Mouse (Mus musculus) midbrain, embryonic 11.5 days (tissue): Measurements from ENCODE around the gene Celsr1. TPM values are rescaled to one million over a fixed set of nuclear protein-coding genes. Genes with fewer than 3 reads are reported as not detected.

Experiments
- ATAC-seq: fragments of 200-750 bp; cut with Nextera tagmentation; 2 replicates; pipeline ENCODE4 v1.8.0; 2017; ENCODE audit warnings: moderate TSS enrichment, moderate library complexity; ENCODE audit not compliant: low FRiP score
- DNase-seq: peaks from one replicate; pipeline ENCODE4 v3.0.0; 2015; ENCODE audit warnings: low spot score; ENCODE audit errors: missing footprints
- H3K27ac ChIP-seq: fragments of 300-500 bp; sonication (generic); 2 replicates; pipeline ENCODE4 v1.5.1; 2014; ENCODE audit warnings: low read depth, low read length
- H3K27me3 ChIP-seq: fragments of 300-500 bp; sonication (generic); 2 replicates; pipeline ENCODE4 v1.6.1; 2014; ENCODE audit warnings: mild to moderate bottlenecking, low read length, moderate library complexity, mixed read lengths; ENCODE audit not compliant: control insufficient read depth, insufficient read depth
- H3K36me3 ChIP-seq: fragments of 300-500 bp; sonication (generic); 2 replicates; pipeline ENCODE4 v1.6.1; 2014; ENCODE audit warnings: mild to moderate bottlenecking, low read length, moderate library complexity, mixed read lengths; ENCODE audit not compliant: control insufficient read depth, insufficient read depth
- H3K4me1 ChIP-seq: fragments of 300-500 bp; sonication (generic); 2 replicates; pipeline ENCODE4 v1.6.1; 2014; ENCODE audit warnings: low read length; ENCODE audit not compliant: control insufficient read depth, insufficient read depth
- H3K4me2 ChIP-seq: fragments of 300-500 bp; sonication (generic); 2 replicates; pipeline ENCODE4 v1.6.1; 2014; ENCODE audit warnings: mild to moderate bottlenecking, moderate library complexity
- H3K4me3 ChIP-seq: fragments of 300-500 bp; sonication (generic); 2 replicates; pipeline ENCODE4 v1.5.1; 2014; ENCODE audit warnings: low read depth, low read length
- H3K9ac ChIP-seq: fragments of 300-500 bp; sonication (generic); 2 replicates; pipeline ENCODE4 v1.6.1; 2014; ENCODE audit warnings: low read length
- H3K9me3 ChIP-seq: fragments of 300-500 bp; sonication (generic); 2 replicates; pipeline ENCODE4 v1.6.1; 2016; ENCODE audit warnings: low read length; ENCODE audit not compliant: control insufficient read depth
- WGBS: fragments of 180-500 bp; shearing (Covaris S2); extraction: QIAGEN DNeasy Blood & Tissue Kit; methylation state at CpG from one replicate; pipeline ENCODE4 v1.1.7; 2014; 5-methylcytosine and 5-hydroxymethylcytosine counted together
- polyA plus RNA-seq: library from polyadenylated mRNA; unstranded; fragments of >200 nt; fragmentation: Nextera tagmentation; extraction: Ambion mirVana; gene quantifications from 2 replicates; pipeline ENCODE4 v1.2.1, GENCODE M21; 2014

The Celsr1 gene
- polyA plus RNA-seq, 1 experiment from 2014 or later = 4.9 TPM

DNA sequence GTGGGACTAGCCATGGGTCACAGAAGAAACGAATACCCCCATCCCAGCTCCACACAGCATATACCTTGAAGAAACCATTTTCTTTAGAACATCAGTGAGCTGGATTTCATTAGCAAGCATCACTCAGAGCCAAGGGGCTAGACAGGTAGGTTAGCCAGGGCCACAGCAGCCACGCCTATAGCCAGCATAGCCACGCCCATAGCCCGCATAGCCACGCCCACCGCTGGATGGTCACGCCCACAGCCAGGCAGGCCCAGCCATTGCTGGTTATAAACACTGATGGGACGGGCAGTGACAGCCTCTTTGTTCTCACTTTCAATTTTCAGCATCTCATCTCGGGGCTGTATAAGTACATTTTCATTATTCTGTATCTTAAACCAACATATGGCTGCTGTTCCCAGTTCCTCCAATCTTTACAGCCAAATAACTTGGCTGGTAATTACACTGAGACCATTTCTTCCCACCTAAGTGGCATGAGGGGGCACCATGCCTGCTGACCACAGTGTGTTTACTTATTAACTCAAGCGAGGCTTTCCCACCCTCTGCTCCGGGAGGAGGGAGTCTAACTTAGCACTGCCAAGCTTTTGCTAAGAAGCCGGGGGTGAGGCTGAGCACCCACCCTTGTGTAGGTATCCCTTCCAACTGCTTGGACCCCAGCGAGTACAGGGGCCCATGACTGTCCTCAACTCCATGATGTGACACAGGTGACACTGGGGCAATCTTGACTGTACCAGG, 37.4 kb downstream of the Celsr1 start:
- Histone ChIP-seq H3K27ac (no peak overlapping the region), H3K36me3 (no peaks in the 10 kb centered on the region), H3K27me3 (no peaks in the 10 kb centered on the region), H3K4me1 (peaks cover 34% of the 10 kb centered on the region), H3K4me3 (no peak overlapping the region), H3K9ac (no peak overlapping the region), H3K4me2 (no peak overlapping the region), H3K9me3 (no peaks in the 10 kb centered on the region)
- no peak for DNase-seq
- 46% methylated on average over 13 of the region's 13 CpGs for WGBS
- ATAC-seq = no peak

DNA sequence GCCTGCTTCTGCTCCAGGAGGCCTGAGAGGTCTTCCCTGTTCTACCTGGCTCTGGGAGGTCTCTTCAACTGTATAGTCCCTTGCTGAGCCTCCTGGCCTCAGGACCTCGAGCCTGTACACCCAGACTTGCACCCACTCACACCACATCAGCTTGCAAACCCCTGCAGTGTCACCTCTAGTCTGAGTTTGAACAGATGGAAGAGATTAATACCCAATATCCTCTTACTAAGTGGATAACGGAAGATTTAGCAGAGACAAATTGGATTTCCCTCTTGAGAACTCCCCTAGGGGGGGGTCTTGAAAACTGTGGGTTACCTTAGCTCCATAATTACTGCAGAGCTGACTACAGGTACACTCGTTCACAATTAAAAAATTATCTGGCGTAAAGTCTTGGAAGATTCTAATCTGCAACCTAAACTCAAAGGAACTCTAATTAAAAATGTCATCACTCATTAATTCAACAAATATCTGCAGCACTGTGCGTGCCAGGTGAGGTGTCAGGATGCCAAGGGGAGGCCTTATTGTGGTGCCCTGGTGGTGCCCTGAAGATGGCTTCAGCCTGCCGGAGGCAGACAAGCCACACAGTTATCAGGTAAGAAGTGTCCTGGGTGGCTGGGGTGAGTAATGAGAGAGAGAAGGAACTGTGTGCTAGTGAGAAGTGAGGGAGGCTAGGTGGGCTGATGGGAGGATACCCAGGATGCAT, 38.5 kb downstream of the Celsr1 start:
- Histone ChIP-seq H3K4me3 (no peak overlapping the region), H3K4me2 (no peak overlapping the region), H3K9me3 (no peaks in the 10 kb centered on the region), H3K9ac (no peak overlapping the region), H3K36me3 (no peaks in the 10 kb centered on the region), H3K27me3 (no peaks in the 10 kb centered on the region), H3K27ac (peak overlapping the region; percentile 74; the same call in 1 of the 2 replicates), H3K4me1 (peaks cover 23% of the 10 kb centered on the region)
- DNase-seq (no peak), ATAC-seq (no peak)
- WGBS = 73% methylated on average over 6 of the region's 6 CpGs

- DNase-seq (peak; percentile 91), ATAC-seq (peak; percentile 57)
- Histone ChIP-seq H3K9me3 (no peaks in the 10 kb centered on the region), H3K27me3 (no peaks in the 10 kb centered on the region), H3K9ac (peak overlapping the region; percentile 30; the same call in 1 of the 2 replicates), H3K4me1 (peaks cover 23% of the 10 kb centered on the region), H3K4me3 (no peak overlapping the region), H3K36me3 (no peaks in the 10 kb centered on the region), H3K27ac (peak overlapping the region; percentile 74), H3K4me2 (0 out of 2 replicates have a peak overlapping the region, but pooled peaks have one; percentile 6)
- 28% methylated on average over 14 of the region's 14 CpGs for WGBS
Measured at GRCm38 (mm10) chr15:85993931-85994583, 39.5 kb downstream of the Celsr1 start.

DNA sequence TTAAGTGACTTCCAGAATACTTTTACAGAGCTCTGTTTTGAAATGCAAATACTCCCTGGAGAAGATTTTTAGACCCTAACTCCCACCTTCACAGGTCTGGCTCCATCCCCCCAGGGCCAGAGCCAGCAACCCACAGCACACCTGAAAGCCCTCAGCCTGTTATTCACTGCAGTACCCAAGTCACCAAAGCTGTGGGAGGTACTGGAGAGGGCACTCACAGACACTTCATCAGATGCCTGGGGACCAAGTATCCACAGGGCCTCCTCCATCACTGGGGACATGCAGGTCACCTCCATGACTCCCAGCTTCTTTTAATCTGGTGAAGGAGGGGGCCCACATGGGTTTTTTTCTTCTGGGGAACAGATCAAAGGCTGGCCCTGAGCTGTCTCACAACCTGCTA, 40.2 kb downstream of the Celsr1 start:
- H3K9me3 ChIP-seq = no peaks in the 10 kb centered on the region
- H3K4me1 ChIP-seq = peaks cover 23% of the 10 kb centered on the region
- DNase-seq (no peak), ATAC-seq (no peak)
- H3K9ac ChIP-seq = no peak overlapping the region
- no peak overlapping the region for H3K4me2 ChIP-seq
- H3K4me3 ChIP-seq = no peak overlapping the region
- H3K27ac ChIP-seq = peak overlapping the region; percentile 74; the same call in 1 of the 2 replicates
- no peaks in the 10 kb centered on the region for H3K27me3 ChIP-seq
- no peaks in the 10 kb centered on the region for H3K36me3 ChIP-seq

DNA sequence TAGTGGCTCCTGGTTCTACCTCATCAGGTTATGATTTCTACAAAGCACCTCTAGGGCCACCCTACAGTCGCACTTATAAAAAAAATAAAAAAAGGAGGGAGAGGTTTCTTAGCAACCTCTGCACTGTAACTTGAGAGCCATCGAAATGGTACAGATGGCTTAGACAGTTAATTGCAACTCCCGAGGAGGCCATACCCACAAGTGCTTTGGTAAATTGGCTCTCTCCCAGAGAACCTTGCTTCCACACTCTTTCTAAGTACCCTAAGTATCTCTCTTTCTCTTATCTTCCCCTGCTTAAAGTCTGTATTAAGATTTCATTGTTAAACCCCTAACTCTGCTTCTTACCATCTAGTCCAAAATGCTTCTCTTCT, 41.5 kb downstream of the Celsr1 start:
- no peaks in the 10 kb centered on the region for H3K27me3 ChIP-seq
- H3K27ac ChIP-seq = no peak overlapping the region; the same call in 1 of the 2 replicates
- H3K4me1 ChIP-seq = peaks cover 23% of the 10 kb centered on the region
- H3K9ac ChIP-seq = no peak overlapping the region
- DNase-seq (no peak), ATAC-seq (no peak)
- H3K4me3 ChIP-seq = no peak overlapping the region
- 51% methylated on average over 3 of the region's 3 CpGs for WGBS
- no peak overlapping the region for H3K4me2 ChIP-seq
- no peaks in the 10 kb centered on the region for H3K36me3 ChIP-seq
- no peaks in the 10 kb centered on the region for H3K9me3 ChIP-seq

DNA sequence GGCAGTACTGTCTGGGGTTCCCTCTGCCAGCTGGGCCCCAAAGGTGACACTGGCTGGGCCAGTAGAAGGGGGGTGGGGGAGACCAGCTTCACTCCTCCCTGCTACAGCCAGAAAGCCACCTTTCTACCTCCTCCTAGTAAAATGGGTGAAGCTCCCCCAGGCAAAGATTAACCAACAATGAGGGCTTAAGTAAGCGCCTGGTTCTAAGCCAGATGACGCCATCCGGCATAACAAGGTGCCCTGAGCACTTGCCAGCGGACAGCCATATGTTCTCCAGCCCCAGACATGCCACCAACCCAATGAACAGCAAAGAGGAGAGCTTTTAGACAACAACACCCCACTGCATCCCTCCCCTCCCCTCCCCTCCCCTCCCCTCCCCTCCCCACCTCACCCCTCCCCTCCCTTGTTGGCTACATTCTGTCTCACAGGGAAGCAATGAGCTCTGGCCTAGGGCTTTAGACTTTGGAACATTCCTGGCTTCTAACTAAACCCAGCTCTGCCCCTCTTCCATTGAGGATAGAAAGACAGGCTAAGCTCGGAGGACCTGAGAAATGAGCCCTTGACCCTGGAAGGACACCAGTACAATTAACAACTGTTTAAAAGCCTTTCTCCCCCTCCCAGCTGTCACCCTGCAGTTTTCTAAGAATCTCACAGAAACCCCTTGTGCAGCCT, 42.0 kb downstream of the Celsr1 start:
- DNase-seq (no peak), ATAC-seq (no peak)
- Histone ChIP-seq H3K27ac (no peak overlapping the region), H3K9ac (no peak overlapping the region), H3K9me3 (no peaks in the 10 kb centered on the region), H3K36me3 (no peaks in the 10 kb centered on the region), H3K4me1 (peaks cover 23% of the 10 kb centered on the region), H3K4me2 (no peak overlapping the region), H3K4me3 (no peak overlapping the region), H3K27me3 (no peaks in the 10 kb centered on the region)
- WGBS = 59% methylated on average over 5 of the region's 5 CpGs

DNA sequence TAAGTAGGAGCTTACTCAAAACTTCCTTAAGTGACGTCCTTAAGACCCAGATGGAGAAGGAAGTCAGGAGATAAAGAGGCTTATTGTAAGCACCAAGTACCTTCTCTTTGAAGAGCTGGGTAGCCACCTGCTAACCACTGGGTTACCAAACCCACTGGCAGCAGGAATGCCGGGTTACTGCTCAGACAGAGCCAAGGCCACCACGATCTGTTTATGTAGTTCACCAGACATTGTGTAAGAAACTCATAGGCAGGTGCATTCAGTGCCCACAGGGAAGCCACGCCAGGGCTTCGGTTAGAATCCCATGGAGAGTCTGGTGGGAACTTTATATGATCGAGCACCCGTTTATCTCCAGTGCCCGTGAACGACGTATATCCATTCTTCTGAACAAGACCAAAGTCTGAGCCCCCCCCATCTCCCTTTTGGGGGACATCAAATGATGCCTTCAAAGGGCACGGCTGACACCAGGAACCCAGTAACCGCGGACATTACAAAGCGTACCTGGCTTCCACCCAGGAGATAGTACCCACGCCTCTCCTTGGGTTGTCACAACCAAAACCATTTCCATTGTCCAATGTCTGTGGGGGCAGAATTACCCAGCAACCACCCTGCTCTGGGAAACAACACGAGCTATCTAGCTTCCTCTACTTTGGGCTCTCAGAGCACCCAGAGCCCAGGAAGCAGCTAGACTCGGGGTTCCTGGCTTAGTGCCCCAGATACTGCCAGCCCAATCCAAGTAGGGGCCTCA, 42.7 kb downstream of the Celsr1 start:
- WGBS = 91% methylated on average over 17 of the region's 17 CpGs
- Histone ChIP-seq H3K4me3 (no peak overlapping the region), H3K4me2 (no peak overlapping the region), H3K27ac (no peak overlapping the region), H3K36me3 (no peaks in the 10 kb centered on the region), H3K4me1 (peaks cover 23% of the 10 kb centered on the region), H3K27me3 (no peaks in the 10 kb centered on the region), H3K9me3 (no peaks in the 10 kb centered on the region), H3K9ac (no peak overlapping the region)
- no peak for DNase-seq
- ATAC-seq = no peak

DNA sequence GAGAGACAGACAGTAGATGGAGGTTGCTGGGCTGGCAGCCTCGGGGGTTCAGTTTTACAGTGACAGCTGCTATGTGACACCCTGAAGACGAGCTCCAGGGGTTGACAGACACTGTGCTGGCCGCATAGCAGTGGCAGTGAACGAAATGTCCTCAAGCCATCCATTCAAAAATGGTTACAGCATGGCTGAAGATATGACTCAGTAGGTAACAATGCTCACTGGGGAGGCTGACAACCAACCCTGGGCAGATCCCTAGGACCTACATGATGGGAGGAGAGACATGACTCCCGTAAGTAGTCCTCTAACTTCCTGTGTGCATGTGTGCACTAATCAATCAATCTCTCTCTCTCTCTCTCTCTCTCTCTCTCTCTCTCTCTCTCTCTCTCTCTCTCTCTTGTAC, 45.7 kb downstream of the Celsr1 start:
- Histone ChIP-seq H3K9me3 (no peaks in the 10 kb centered on the region), H3K27me3 (no peaks in the 10 kb centered on the region), H3K4me1 (peaks cover 24% of the 10 kb centered on the region), H3K27ac (no peak overlapping the region), H3K4me3 (no peak overlapping the region), H3K4me2 (no peak overlapping the region), H3K9ac (no peak overlapping the region), H3K36me3 (no peaks in the 10 kb centered on the region)
- DNase-seq (no peak), ATAC-seq (no peak)
- WGBS = 91% methylated on average over 5 of the region's 5 CpGs
